Mouse (Mus musculus): ENCODE results near the gene 1700010B08Rik. TPM values are rescaled to one million over a fixed set of nuclear protein-coding genes. Genes with fewer than 3 reads are reported as not detected.

Gene 1700010B08Rik
- polyA plus RNA-seq, 1 experiment = not detected

DNA sequence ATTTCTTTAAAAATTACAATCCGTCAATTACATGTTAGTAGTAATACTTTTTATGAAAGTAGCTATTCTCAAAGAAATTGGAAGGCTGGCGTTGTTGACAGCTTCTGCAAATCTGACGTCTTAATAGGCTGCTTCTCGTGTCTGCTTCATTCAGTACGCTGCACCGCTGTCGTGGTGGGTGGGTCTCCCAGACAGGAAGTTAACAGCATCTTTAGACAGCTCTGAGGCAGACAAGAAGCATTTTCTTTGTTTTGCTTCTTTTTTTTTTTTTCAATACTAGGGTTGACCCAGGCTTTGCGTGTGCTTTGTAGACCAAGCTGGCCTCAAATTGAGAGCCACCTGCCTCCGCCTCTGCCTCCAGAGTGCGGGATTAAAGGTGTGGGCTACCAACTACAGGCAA lies 50.0 kb downstream of the 1700010B08Rik start:
- Histone ChIP-seq H3K27me3 (replicated peaks; ENCODE audit: control insufficient read depth, insufficient read depth, low read length) (no peaks in the 10 kb centered on the region), H3K4me3 (ENCODE audit: insufficient read depth, low read depth, low read length) (no peak overlapping the region), H3K27ac (ENCODE audit: insufficient read depth, low read depth, low read length) (0 out of 2 replicates have a peak overlapping the region, but pooled peaks have one; percentile 34), H3K36me3 (ENCODE audit: control insufficient read depth, insufficient read depth, low read length) (no peaks in the 10 kb centered on the region), H3K4me1 (ENCODE audit: control insufficient read depth, insufficient read depth, low read length) (0 out of 2 replicates have a peak, but pooled peaks cover 2% of the 10 kb centered on the region)
- DNase-seq = peak; percentile 40
- TF ChIP-seq CTCF (conservative IDR thresholded peaks at IDR 0.05; ENCODE audit: insufficient read depth, insufficient read length, low read depth, low read length) (no peak), POLR2A (IDR thresholded peaks at IDR 0.05; ENCODE audit: low read depth, low read length) (no peak)
- WGBS = 64% methylated on average over 10 of the region's 10 CpGs

DNA sequence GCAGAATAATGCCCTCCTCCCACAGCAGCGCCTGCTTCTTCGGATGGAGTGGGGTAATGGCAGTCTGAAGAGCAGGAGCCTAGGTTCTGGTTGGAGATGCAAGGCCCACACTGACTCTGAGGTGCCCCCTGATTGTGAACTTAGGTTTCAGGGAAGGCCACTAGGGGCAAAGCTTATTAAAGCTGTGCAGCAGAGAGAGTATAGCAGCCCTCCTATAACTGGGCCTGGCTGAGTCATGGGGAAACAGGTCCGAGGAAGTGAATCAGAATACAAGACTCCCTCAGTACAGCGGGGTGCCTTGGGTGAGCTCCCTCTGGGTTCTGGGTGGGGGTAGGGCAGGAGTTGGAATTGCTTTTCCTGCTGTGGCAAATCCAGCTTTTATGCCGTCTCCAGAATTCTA lies 51.4 kb downstream of the 1700010B08Rik start:
- H3K4me1 ChIP-seq (ENCODE audit: control insufficient read depth, insufficient read depth, low read length) = 0 out of 2 replicates have a peak, but pooled peaks cover 2% of the 10 kb centered on the region

More for the DNA sequence above, 51.4 kb downstream of the 1700010B08Rik start:
- Histone ChIP-seq H3K27me3 (replicated peaks; ENCODE audit: control insufficient read depth, insufficient read depth, low read length) (no peaks in the 10 kb centered on the region), H3K27ac (ENCODE audit: insufficient read depth, low read depth, low read length) (no peak overlapping the region), H3K4me3 (ENCODE audit: insufficient read depth, low read depth, low read length) (no peak overlapping the region), H3K36me3 (ENCODE audit: control insufficient read depth, insufficient read depth, low read length) (no peaks in the 10 kb centered on the region)
- TF ChIP-seq POLR2A (IDR thresholded peaks at IDR 0.05; ENCODE audit: low read depth, low read length) = no peak
- TF ChIP-seq CTCF (conservative IDR thresholded peaks at IDR 0.05; ENCODE audit: insufficient read depth, insufficient read length, low read depth, low read length) = no peak
- no peak for DNase-seq
- WGBS = 66% methylated on average over 5 of the region's 5 CpGs

Other genes with a start within 250 kb of the 1700010B08Rik start
- not detected in 2 replicates for gene 1700021F07Rik, start 196.8 kb upstream of the 1700010B08Rik start, polyA plus RNA-seq (2012; rRNA removed)
- gene Ankrd60, start 141.1 kb upstream of the 1700010B08Rik start, polyA plus RNA-seq (2012; rRNA removed) = 0.09 and 0.22 TPM in 2 replicates
- gene Rab22a, start 59.7 kb upstream of the 1700010B08Rik start, polyA plus RNA-seq (2012; rRNA removed) = 24.4 and 28.2 TPM in 2 replicates
- gene Vapb, start 18.1 kb downstream of the 1700010B08Rik start, polyA plus RNA-seq (2012; rRNA removed) = 18.9 and 21.3 TPM in 2 replicates